Mouse (Mus musculus): ENCODE data around the gene Nabp2.

Nabp2 gene

GRCm38 (mm10) chr10:128401638-128402037, 9.7 kb downstream of the Nabp2 start:
- no peaks in the 10 kb centered on the region for H3K9me3 ChIP-seq (ENCODE audit: low read length)

GRCm38 (mm10) chr10:128401056-128401455, 10.2 kb downstream of the Nabp2 start, which contains the start of gene Slc39a5:
TSS of gene Slc39a5 (minus strand) at chr10:128401229.
- H3K27me3 ChIP-seq (ENCODE audit: insufficient read depth, low read length) = peaks cover 3% of the 10 kb centered on the region; the same call in 1 of the 2 replicates
- H3K4me1 ChIP-seq (replicated peaks; ENCODE audit: low read depth, low read length) = peaks cover 29% of the 10 kb centered on the region
- H3K9me3 ChIP-seq (ENCODE audit: low read length) = no peaks in the 10 kb centered on the region
- peak within 1 kb of the TSS; percentile 24 for H3K4me3 ChIP-seq (replicated peaks; ENCODE audit: low read length)
- TF ChIP-seq POU5F1 (IDR thresholded peaks at IDR 0.05; ENCODE audit: borderline replicate concordance, low read length) (no peak), NANOG (IDR thresholded peaks at IDR 0.05; ENCODE audit: borderline replicate concordance, low read length) (no peak), CTCF (conservative IDR thresholded peaks at IDR 0.05; ENCODE audit: low read length) (no peak)
- peaks cover 46% of the 10 kb centered on the region for H3K36me3 ChIP-seq (ENCODE audit: insufficient read depth, low read length)

More at GRCm38 (mm10) chr10:128401638-128402037, 9.7 kb downstream of the Nabp2 start:
- TF ChIP-seq POU5F1 (IDR thresholded peaks at IDR 0.05; ENCODE audit: borderline replicate concordance, low read length) (no peak), CTCF (conservative IDR thresholded peaks at IDR 0.05; ENCODE audit: low read length) (no peak), NANOG (IDR thresholded peaks at IDR 0.05; ENCODE audit: borderline replicate concordance, low read length) (no peak)
- Histone ChIP-seq H3K4me3 (replicated peaks; ENCODE audit: low read length) (no peak overlapping the region), H3K36me3 (ENCODE audit: insufficient read depth, low read length) (peaks cover 46% of the 10 kb centered on the region), H3K4me1 (replicated peaks; ENCODE audit: low read depth, low read length) (peaks cover 28% of the 10 kb centered on the region), H3K27me3 (ENCODE audit: insufficient read depth, low read length) (peaks cover 3% of the 10 kb centered on the region; the same call in 1 of the 2 replicates)

- Histone ChIP-seq H3K4me1 (replicated peaks; ENCODE audit: low read depth, low read length) (peaks cover 36% of the 10 kb centered on the region), H3K9me3 (ENCODE audit: low read length) (no peaks in the 10 kb centered on the region)
Observed at GRCm38 (mm10) chr10:128400338-128400737, 11.0 kb downstream of the Nabp2 start.

GRCm38 (mm10) chr10:128397466-128397865, 13.8 kb downstream of the Nabp2 start:
- Histone ChIP-seq H3K27me3 (ENCODE audit: insufficient read depth, low read length) (peaks cover 3% of the 10 kb centered on the region; the same call in 1 of the 2 replicates), H3K4me3 (replicated peaks; ENCODE audit: low read length) (no peak overlapping the region)
- no peak for TF ChIP-seq NANOG (IDR thresholded peaks at IDR 0.05; ENCODE audit: borderline replicate concordance, low read length)
- TF ChIP-seq CTCF (conservative IDR thresholded peaks at IDR 0.05; ENCODE audit: low read length) = no peak
- no peak for TF ChIP-seq POU5F1 (IDR thresholded peaks at IDR 0.05; ENCODE audit: borderline replicate concordance, low read length)

More at GRCm38 (mm10) chr10:128400338-128400737, 11.0 kb downstream of the Nabp2 start:
- Histone ChIP-seq H3K27me3 (ENCODE audit: insufficient read depth, low read length) (peaks cover 3% of the 10 kb centered on the region; the same call in 1 of the 2 replicates), H3K36me3 (ENCODE audit: insufficient read depth, low read length) (peaks cover 46% of the 10 kb centered on the region), H3K4me3 (replicated peaks; ENCODE audit: low read length) (peak overlapping the region; percentile 24)
- TF ChIP-seq POU5F1 (IDR thresholded peaks at IDR 0.05; ENCODE audit: borderline replicate concordance, low read length) (no peak), CTCF (conservative IDR thresholded peaks at IDR 0.05; ENCODE audit: low read length) (no peak), NANOG (IDR thresholded peaks at IDR 0.05; ENCODE audit: borderline replicate concordance, low read length) (no peak)

GRCm38 (mm10) chr10:128396716-128397264, 14.5 kb downstream of the Nabp2 start:
- TF ChIP-seq CTCF (conservative IDR thresholded peaks at IDR 0.05; ENCODE audit: low read length) (no peak), POU5F1 (IDR thresholded peaks at IDR 0.05; ENCODE audit: borderline replicate concordance, low read length) (no peak), NANOG (IDR thresholded peaks at IDR 0.05; ENCODE audit: borderline replicate concordance, low read length) (no peak)
- H3K36me3 ChIP-seq (ENCODE audit: insufficient read depth, low read length) = peaks cover 60% of the 10 kb centered on the region
- peaks cover 3% of the 10 kb centered on the region; the same call in 1 of the 2 replicates for H3K27me3 ChIP-seq (ENCODE audit: insufficient read depth, low read length)
- peaks cover 65% of the 10 kb centered on the region for H3K4me1 ChIP-seq (replicated peaks; ENCODE audit: low read depth, low read length)
- H3K9me3 ChIP-seq (ENCODE audit: low read length) = no peaks in the 10 kb centered on the region
- H3K4me3 ChIP-seq (replicated peaks; ENCODE audit: low read length) = no peak overlapping the region

More at GRCm38 (mm10) chr10:128397466-128397865, 13.8 kb downstream of the Nabp2 start:
- Histone ChIP-seq H3K9me3 (ENCODE audit: low read length) (no peaks in the 10 kb centered on the region), H3K36me3 (ENCODE audit: insufficient read depth, low read length) (peaks cover 55% of the 10 kb centered on the region), H3K4me1 (replicated peaks; ENCODE audit: low read depth, low read length) (peaks cover 63% of the 10 kb centered on the region)

- Histone ChIP-seq H3K4me3 (replicated peaks; ENCODE audit: low read length) (no peak overlapping the region), H3K4me1 (replicated peaks; ENCODE audit: low read depth, low read length) (peaks cover 58% of the 10 kb centered on the region), H3K9me3 (ENCODE audit: low read length) (no peaks in the 10 kb centered on the region), H3K27me3 (ENCODE audit: insufficient read depth, low read length) (peaks cover 3% of the 10 kb centered on the region; the same call in 1 of the 2 replicates), H3K36me3 (ENCODE audit: insufficient read depth, low read length) (peaks cover 60% of the 10 kb centered on the region)
- TF ChIP-seq NANOG (IDR thresholded peaks at IDR 0.05; ENCODE audit: borderline replicate concordance, low read length) (no peak), CTCF (conservative IDR thresholded peaks at IDR 0.05; ENCODE audit: low read length) (no peak), POU5F1 (IDR thresholded peaks at IDR 0.05; ENCODE audit: borderline replicate concordance, low read length) (no peak)
Observed at GRCm38 (mm10) chr10:128396017-128396673, 15.1 kb downstream of the Nabp2 start.

GRCm38 (mm10) chr10:128391850-128392249, 19.4 kb downstream of the Nabp2 start:
- TF ChIP-seq POU5F1 (IDR thresholded peaks at IDR 0.05; ENCODE audit: borderline replicate concordance, low read length) = no peak
- no peak for TF ChIP-seq NANOG (IDR thresholded peaks at IDR 0.05; ENCODE audit: borderline replicate concordance, low read length)
- TF ChIP-seq CTCF (conservative IDR thresholded peaks at IDR 0.05; ENCODE audit: low read length) = no peak
- Histone ChIP-seq H3K4me1 (replicated peaks; ENCODE audit: low read depth, low read length) (peaks cover 66% of the 10 kb centered on the region), H3K4me3 (replicated peaks; ENCODE audit: low read length) (no peak overlapping the region), H3K27me3 (ENCODE audit: insufficient read depth, low read length) (no peaks in the 10 kb centered on the region), H3K9me3 (ENCODE audit: low read length) (no peaks in the 10 kb centered on the region), H3K36me3 (ENCODE audit: insufficient read depth, low read length) (peaks cover 93% of the 10 kb centered on the region)

GRCm38 (mm10) chr10:128390366-128390765, 20.9 kb downstream of the Nabp2 start:
- peaks cover 63% of the 10 kb centered on the region for H3K4me1 ChIP-seq (replicated peaks; ENCODE audit: low read depth, low read length)
- H3K9me3 ChIP-seq (ENCODE audit: low read length) = no peaks in the 10 kb centered on the region
- H3K36me3 ChIP-seq (ENCODE audit: insufficient read depth, low read length) = peaks cover 93% of the 10 kb centered on the region
- H3K27me3 ChIP-seq (ENCODE audit: insufficient read depth, low read length) = no peaks in the 10 kb centered on the region
- H3K4me3 ChIP-seq (replicated peaks; ENCODE audit: low read length) = no peak overlapping the region
- TF ChIP-seq CTCF (conservative IDR thresholded peaks at IDR 0.05; ENCODE audit: low read length) (no peak), NANOG (IDR thresholded peaks at IDR 0.05; ENCODE audit: borderline replicate concordance, low read length) (no peak), POU5F1 (IDR thresholded peaks at IDR 0.05; ENCODE audit: borderline replicate concordance, low read length) (no peak)

All from E14TG2a.4 (cell line).